Mouse (Mus musculus): ENCODE data around the gene Xylt2.
"Not testable (repeated sequence)": the region's sequence is repeated elsewhere in the genome, so short reads cannot be mapped to it uniquely, and the experiment has no call there.

Gene Xylt2

DNA sequence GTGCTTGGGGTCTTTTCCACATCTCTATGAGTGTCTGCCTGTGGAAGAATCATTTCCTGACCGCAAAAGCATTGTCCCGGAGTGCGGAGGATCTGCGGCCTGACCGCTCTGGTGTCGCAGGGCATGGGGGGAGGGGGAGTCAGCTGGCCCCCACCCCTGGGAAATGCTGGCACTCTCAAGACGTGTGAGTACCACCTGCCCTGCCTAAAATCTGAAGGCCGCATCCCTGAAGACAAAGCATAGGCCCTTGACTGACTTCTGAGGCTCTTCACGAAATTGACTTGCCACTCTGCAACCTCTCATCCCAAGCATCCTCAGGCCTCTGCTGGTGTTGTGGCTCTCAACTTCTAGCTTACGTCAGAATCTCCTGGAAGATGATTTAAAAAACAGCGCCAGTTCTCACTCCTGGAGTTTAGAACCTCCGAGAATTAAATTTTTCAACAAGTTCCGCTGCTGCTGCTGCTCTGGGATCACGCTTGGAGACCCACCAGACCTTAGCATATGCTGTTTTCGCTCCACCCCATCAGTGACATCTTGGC, 361 bp upstream of the Xylt2 start:
- in situ Hi-C loops (cut with MboI, MseI), result no loop called here

DNA sequence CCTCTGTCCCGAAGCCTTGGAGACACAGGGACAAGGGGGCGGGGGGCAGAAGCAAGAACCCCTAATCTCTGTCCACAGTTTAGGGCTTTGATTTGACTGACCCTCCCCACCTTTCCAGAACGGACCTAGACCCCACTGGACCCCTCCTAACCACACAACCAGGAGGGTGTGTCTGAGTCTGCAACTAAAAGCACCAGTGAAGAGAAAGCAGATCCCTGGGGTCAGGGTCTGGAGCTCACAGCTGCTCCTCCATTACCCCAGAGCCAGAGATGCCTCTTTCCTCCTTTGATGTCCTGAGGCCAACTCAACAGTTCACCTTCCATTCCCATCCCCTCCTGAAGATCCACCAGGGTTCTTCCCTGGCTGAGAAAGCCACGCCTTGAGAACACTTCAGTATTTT, 1.0 kb downstream of the Xylt2 start:
- in situ Hi-C loops (cut with MboI, MseI), result no loop called here

DNA sequence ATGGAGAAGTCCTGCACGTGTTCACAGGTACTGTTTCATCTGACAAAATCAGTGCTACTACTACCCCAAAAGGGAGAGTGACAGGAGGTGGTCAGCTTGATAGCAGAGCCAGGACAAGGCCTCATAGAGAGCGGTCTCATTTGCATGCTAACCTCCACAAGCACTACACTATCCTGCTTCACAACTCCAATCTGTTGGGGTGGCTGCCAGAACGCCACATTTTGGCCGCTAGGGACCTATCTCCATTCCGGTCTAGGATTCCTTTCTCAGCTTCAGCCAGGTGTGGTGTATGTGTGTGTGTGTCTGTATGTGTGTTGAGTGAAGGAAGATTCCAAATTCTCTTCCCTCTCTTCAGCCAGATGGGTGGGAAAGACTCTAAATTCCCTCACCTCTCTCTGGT, 1.9 kb downstream of the Xylt2 start:
- in situ Hi-C loops (cut with MboI, MseI), result no loop called here

DNA sequence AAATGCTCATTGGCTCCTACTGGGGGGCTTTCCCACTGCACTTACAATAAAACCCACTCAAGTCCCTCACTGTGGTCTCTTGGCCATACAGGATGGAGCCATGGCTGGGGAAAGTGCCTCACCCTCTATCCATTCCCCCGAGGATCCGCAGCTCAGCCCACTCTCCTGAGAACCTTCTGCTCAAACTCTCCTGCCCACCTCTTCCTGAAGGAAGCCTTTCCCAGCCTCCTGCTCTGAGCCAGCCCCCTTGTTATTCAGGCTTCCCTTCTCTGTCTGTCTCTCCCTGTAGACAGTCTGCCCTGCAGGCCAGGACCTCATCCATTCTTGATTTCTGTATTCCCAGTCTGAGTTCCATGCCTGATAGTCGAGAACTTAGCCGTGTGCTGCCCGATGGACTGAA, 2.3 kb downstream of the Xylt2 start:
- in situ Hi-C loops (cut with MboI, MseI), result no loop called here

DNA sequence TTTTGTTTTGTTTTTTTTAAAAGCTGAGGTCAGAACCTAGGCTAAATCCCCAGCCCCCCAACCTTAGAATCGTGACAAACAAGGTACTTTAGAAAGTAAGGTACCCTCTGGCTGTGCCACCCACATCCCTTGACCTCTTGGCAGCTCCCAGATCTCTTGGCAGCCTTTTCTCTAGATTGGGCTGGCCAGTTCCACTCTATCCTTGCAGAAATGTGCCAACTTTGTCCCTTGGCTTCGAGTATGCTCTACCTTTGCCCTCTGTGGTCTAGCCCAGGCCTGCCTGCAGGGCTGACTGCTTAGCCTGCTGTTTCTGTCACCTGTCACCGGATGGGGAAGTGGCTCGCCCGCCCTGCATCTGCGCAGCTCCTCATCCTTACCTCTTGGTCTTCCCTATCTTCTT, 12.0 kb downstream of the Xylt2 start:
- in situ Hi-C loops (cut with MboI, MseI), result no loop called here

- in situ Hi-C loops (cut with MboI, MseI), result no loop called here
Measured at GRCm38 (mm10) chr11:94661344-94661743, 16.0 kb downstream of the Xylt2 start.

GRCm38 (mm10) chr11:94653663-94654436, 23.5 kb downstream of the Xylt2 start, which contains the start of the genes Mrpl27 and Eme1:
Mrpl27 (plus strand) TSS chr11:94653767.
Eme1 (minus strand) TSS chr11:94653964.
- in situ Hi-C loops (cut with MboI, MseI), result no loop called here

- in situ Hi-C loops (cut with MboI, MseI), result no loop called here
Measured at GRCm38 (mm10) chr11:94652973-94653372, 24.3 kb downstream of the Xylt2 start.

- in situ Hi-C loops (cut with MboI, MseI), result not testable (repeated sequence)
Measured at GRCm38 (mm10) chr11:94651241-94651640, 26.1 kb downstream of the Xylt2 start.

- in situ Hi-C loops (cut with MboI, MseI), result no loop called here
Measured at GRCm38 (mm10) chr11:94646457-94646856, 30.9 kb downstream of the Xylt2 start.

GRCm38 (mm10) chr11:94644461-94645219, 32.7 kb downstream of the Xylt2 start:
- in situ Hi-C loops (cut with MboI, MseI), result no loop called here

- in situ Hi-C loops (cut with MboI, MseI), result no loop called here
Measured at GRCm38 (mm10) chr11:94634431-94634830, 42.9 kb downstream of the Xylt2 start.

DNA sequence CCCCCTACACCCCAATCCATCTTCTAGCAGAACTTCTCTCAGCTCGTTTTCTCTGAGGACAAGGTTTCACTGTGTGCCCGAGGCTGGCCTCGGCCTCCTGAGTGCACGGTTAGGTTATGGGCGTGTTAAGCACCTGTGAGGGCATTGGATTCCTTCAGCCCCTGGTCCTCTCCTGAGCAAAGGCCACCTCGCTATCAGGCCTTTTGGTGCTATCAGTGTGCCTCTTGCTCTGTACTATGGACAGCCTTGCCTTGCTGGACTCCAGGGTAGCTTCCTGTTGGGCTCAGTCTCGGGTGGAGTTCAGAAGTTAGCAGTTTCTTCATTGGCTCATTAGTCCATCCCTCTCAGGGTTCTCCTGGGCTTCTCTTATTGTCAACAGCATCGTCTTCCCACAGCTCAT, 44.3 kb downstream of the Xylt2 start:
- in situ Hi-C loops (cut with MboI, MseI), result no loop called here

DNA sequence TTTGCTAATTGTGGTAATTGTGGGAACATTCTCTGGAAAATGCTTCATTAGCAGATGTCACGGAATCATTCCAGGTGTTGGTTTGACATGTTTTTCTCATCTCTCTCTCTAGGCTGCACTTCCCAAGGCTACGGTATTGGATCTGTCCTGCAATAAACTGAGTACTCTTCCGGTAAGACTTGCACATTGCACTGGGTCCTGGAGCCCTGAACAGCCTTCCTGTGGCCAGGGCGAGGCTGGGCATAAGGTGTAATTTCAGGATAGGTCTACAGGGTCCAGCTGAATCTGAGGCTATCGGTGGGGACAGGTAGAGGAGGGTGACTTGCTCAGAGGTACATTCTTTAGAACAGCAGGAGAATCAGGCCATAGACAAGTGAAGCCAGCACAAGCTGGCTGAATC, 45.3 kb downstream of the Xylt2 start:
- in situ Hi-C loops (cut with MboI, MseI), result no loop called here

DNA sequence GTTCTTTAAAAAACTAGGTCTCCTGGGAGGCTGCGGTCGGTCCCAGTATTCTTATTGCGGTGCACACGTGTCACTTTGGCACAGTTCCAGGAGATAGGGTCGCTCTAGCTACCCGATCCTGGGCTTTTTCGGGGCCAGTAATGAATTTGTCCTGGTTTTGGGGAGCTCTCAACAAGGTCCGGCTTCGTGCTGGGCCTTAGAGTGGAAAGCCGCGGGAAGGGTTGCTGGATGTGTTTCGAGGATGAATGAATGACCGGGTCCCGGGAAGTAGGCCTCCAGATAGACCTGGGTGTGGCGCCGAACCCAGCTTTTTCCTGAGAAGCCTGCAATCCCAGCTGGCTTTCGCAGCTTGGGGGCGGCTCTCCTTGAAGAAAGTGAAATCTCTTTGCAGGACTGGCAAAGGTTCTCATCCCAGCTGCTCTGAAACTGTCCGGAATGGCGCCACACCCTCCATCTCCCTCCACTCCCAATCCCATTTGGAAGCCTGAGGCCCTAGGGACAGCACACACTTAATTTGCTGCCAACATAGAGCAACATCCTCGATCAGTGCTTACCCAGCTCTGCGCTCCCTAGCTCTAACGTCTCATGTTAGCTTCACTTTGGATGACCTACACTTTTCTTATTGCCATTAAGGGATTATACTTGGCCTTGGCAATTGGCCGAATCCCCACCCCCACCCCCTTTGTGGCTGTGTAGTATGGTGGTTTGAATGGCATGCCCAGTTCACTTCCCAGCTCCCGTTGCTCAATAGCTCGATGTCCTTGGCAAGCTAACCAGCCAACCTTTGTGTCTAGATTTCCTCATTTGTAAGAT, 46.9 kb downstream of the Xylt2 start:
- in situ Hi-C loops (cut with MboI, MseI), result no loop called here

- in situ Hi-C loops (cut with MboI, MseI), result no loop called here
Measured at GRCm38 (mm10) chr11:94629884-94630198, 47.5 kb downstream of the Xylt2 start.

GRCm38 (mm10) chr11:94629199-94629883, 48.0 kb downstream of the Xylt2 start, which contains the start of gene Lrrc59:
Lrrc59 (plus strand) TSS chr11:94629767.
- in situ Hi-C loops (cut with MboI, MseI), result no loop called here

DNA sequence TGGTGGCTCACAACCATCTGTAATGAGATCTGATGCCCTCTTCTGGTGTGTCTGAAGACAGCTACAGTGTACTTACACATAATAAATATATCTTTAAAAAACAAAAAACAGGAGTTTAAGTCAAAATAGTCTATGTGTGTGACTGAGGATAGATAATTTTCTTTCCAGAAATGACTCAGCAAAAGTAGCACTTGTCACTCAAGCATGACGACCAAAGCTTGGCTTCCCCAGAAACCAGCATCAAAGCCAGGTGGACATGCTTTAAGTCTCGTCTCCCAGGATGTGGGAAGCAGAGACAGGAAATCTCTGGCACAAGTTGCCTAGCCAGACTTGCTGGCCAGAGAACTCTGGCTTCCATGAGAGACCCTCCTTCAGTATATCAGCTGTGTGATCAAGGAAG, 55.2 kb downstream of the Xylt2 start:
- in situ Hi-C loops (cut with MboI, MseI), result no loop called here

GRCm38 (mm10) chr11:94621458-94621852, 55.9 kb downstream of the Xylt2 start:
- in situ Hi-C loops (cut with MboI, MseI), result no loop called here

- in situ Hi-C loops (cut with MboI, MseI), result no loop called here
Measured at GRCm38 (mm10) chr11:94620766-94621457, 56.4 kb downstream of the Xylt2 start.

GRCm38 (mm10) chr11:94617646-94618045, 59.7 kb downstream of the Xylt2 start:
- in situ Hi-C loops (cut with MboI, MseI), result no loop called here

Data from T-helper 17 cell (primary cell).